Mouse (Mus musculus): ENCODE measurements at regions not wholly inside any gene's neighbourhood (a gene's known extent, or its start where the extent isn't known, plus 50 kb on each side); places are given as distances from the start of the nearest gene placed in this dataset.

DNA sequence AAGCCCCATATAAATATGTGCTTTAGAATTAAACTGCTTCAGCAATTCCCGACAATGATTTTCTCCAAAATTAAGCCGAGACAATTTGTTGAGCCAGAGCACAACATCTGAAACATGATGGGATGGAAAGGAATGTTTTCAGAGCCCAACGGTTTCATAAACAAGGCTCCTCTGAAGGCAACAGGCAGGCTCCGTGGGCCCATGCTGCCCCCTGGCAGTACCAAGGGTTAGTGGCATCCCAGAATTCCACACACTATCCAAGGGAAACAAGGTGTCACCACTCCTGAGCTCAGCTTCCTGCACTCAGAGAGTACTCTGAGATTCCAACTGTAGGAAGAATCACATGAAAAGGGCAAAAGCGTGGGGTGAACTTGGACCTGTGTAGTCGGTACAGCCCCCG lies 57.5 kb upstream of the Ptprt start:
- no peaks in the 10 kb centered on the region for H3K79me2 ChIP-seq (ENCODE audit: control insufficient read depth, insufficient read depth, low read length)
- no peak overlapping the region for H3K27ac ChIP-seq (replicated peaks; ENCODE audit: insufficient read depth, low read depth, low read length)
- WGBS = 69% methylated on average over 7 of the region's 7 CpGs
- H3K27me3 ChIP-seq (ENCODE audit: control insufficient read depth, insufficient read depth, low read length) = no peaks in the 10 kb centered on the region
- DNase-seq (ENCODE audit: extremely low read depth, low read depth, low spot score) = no peak
- H3K36me3 ChIP-seq (ENCODE audit: control insufficient read depth, insufficient read depth, low read length) = no peaks in the 10 kb centered on the region
- no peaks in the 10 kb centered on the region for H3K4me1 ChIP-seq (ENCODE audit: control insufficient read depth, insufficient read depth, low read length)
- no peak overlapping the region for H3K4me3 ChIP-seq (ENCODE audit: insufficient read depth, low read depth, low read length)
- no peak overlapping the region for H3K9ac ChIP-seq (ENCODE audit: low read depth, low read length)
- TF ChIP-seq CTCF (IDR thresholded peaks at IDR 0.05; ENCODE audit: low read depth, low read length) = peak; percentile 32; the same call in 1 of the 2 replicates
- TF ChIP-seq POLR2A (IDR thresholded peaks at IDR 0.05; ENCODE audit: extremely low read depth, insufficient read depth, low read length) = no peak

DNA sequence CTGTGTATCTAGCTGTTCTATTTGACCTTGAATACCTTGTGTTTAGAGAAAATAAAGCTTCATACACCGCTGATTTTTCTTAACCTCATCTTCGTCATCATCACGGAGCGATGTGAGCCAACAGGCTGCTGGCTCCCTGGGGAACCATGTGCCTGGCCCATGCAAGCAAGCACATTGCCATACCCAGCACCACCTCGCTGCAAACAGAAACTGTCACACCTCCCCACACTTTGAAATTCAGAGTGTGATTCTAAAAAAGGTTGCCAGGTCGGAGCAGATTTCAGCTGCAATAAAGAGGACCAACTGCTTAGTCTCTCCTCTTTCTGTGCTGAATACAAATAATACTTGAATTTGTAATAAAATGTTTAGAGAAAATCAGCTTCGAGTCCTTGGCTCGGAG lies 54.0 kb upstream of the Ptprt start:
- H3K79me2 ChIP-seq (ENCODE audit: control insufficient read depth, insufficient read depth, low read length) = no peaks in the 10 kb centered on the region
- H3K9ac ChIP-seq (ENCODE audit: low read depth, low read length) = no peak overlapping the region
- H3K27me3 ChIP-seq (ENCODE audit: control insufficient read depth, insufficient read depth, low read length) = no peaks in the 10 kb centered on the region
- no peaks in the 10 kb centered on the region for H3K36me3 ChIP-seq (ENCODE audit: control insufficient read depth, insufficient read depth, low read length)
- 79% methylated on average over 8 of the region's 8 CpGs for WGBS
- TF ChIP-seq POLR2A (IDR thresholded peaks at IDR 0.05; ENCODE audit: extremely low read depth, insufficient read depth, low read length) (no peak), CTCF (IDR thresholded peaks at IDR 0.05; ENCODE audit: low read depth, low read length) (no peak)
- H3K4me1 ChIP-seq (ENCODE audit: control insufficient read depth, insufficient read depth, low read length) = peaks cover 2% of the 10 kb centered on the region; the same call in 1 of the 2 replicates
- DNase-seq (ENCODE audit: extremely low read depth, low read depth, low spot score) = no peak
- no peak overlapping the region for H3K4me3 ChIP-seq (ENCODE audit: insufficient read depth, low read depth, low read length)
- no peak overlapping the region for H3K27ac ChIP-seq (replicated peaks; ENCODE audit: insufficient read depth, low read depth, low read length)

DNA sequence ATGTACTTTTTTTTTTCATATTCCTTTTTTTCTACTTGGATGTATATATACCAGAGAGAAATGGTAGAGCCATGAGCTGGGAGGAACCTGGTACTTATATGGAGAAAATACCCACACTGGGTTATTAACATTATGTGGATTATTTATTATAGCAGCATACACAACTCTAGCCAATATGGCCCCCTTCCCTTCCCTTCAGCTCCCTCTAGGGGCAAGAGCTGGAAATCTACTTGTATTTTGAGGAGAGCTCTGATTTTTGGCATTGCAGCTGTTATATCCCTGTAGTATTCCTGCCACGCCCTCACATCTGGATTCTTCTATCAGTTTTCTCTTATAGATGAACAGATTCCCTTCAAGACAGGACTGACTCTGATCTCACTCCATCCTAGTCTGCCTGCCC lies 52.0 kb upstream of the Ptprt start:
- 59% methylated on average over 1 of the region's 1 CpGs for WGBS

DNA sequence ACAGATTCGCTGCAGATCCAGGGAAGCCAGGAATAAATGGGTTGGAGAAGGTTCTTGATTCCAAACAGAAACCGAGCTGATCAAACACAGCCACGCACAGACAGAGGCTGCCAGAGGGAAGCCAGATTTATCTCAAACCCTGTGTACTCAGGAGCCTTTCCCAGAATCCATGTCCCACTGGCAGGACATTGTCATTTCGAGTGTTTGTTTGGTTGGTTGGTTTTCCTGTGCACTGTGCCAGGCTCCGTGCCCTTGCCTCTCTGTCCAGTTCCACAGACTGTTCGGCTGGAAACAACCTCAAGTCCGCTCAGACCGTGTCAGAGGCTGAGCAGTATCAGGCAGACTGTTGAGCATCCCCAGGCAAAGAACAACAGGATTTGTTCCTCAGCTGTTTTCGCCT lies 51.4 kb upstream of the Ptprt start:
- TF ChIP-seq POLR2A (IDR thresholded peaks at IDR 0.05; ENCODE audit: extremely low read depth, insufficient read depth, low read length) = no peak
- TF ChIP-seq CTCF (IDR thresholded peaks at IDR 0.05; ENCODE audit: low read depth, low read length) = no peak
- no peak overlapping the region for H3K9ac ChIP-seq (ENCODE audit: low read depth, low read length)
- WGBS = 23% methylated on average over 9 of the region's 9 CpGs

More for the DNA sequence above, 52.0 kb upstream of the Ptprt start:
- Histone ChIP-seq H3K27ac (replicated peaks; ENCODE audit: insufficient read depth, low read depth, low read length) (no peak overlapping the region), H3K27me3 (ENCODE audit: control insufficient read depth, insufficient read depth, low read length) (no peaks in the 10 kb centered on the region), H3K9ac (ENCODE audit: low read depth, low read length) (no peak overlapping the region), H3K4me1 (ENCODE audit: control insufficient read depth, insufficient read depth, low read length) (peaks cover 2% of the 10 kb centered on the region; the same call in 1 of the 2 replicates), H3K36me3 (ENCODE audit: control insufficient read depth, insufficient read depth, low read length) (no peaks in the 10 kb centered on the region), H3K4me3 (ENCODE audit: insufficient read depth, low read depth, low read length) (no peak overlapping the region), H3K79me2 (ENCODE audit: control insufficient read depth, insufficient read depth, low read length) (no peaks in the 10 kb centered on the region)
- TF ChIP-seq CTCF (IDR thresholded peaks at IDR 0.05; ENCODE audit: low read depth, low read length) (peak; percentile 16; the same call in 1 of the 2 replicates), POLR2A (IDR thresholded peaks at IDR 0.05; ENCODE audit: extremely low read depth, insufficient read depth, low read length) (no peak)
- peak; percentile 11 for DNase-seq (ENCODE audit: extremely low read depth, low read depth, low spot score)

More for the DNA sequence above, 51.4 kb upstream of the Ptprt start:
- H3K4me1 ChIP-seq (ENCODE audit: control insufficient read depth, insufficient read depth, low read length) = peaks cover 2% of the 10 kb centered on the region; the same call in 1 of the 2 replicates
- H3K79me2 ChIP-seq (ENCODE audit: control insufficient read depth, insufficient read depth, low read length) = no peaks in the 10 kb centered on the region
- no peak overlapping the region for H3K4me3 ChIP-seq (ENCODE audit: insufficient read depth, low read depth, low read length)
- H3K36me3 ChIP-seq (ENCODE audit: control insufficient read depth, insufficient read depth, low read length) = no peaks in the 10 kb centered on the region
- no peak overlapping the region for H3K27ac ChIP-seq (replicated peaks; ENCODE audit: insufficient read depth, low read depth, low read length)
- DNase-seq (ENCODE audit: extremely low read depth, low read depth, low spot score) = peak; percentile 81
- H3K27me3 ChIP-seq (ENCODE audit: control insufficient read depth, insufficient read depth, low read length) = no peaks in the 10 kb centered on the region
